Mouse (Mus musculus) midbrain, embryonic 11.5 days (tissue): ENCODE measurements at regions not wholly inside any gene's neighbourhood (a gene's known extent, or its start where the extent isn't known, plus 50 kb on each side); places are given as distances from the start of the nearest gene placed in this dataset.

Experiments
- ATAC-seq: fragments of 200-750 bp; cut with Nextera tagmentation; 2 replicates; pipeline ENCODE4 v1.8.0; 2017; ENCODE audit warnings: moderate TSS enrichment, moderate library complexity; ENCODE audit not compliant: low FRiP score
- DNase-seq: peaks from one replicate; pipeline ENCODE4 v3.0.0; 2015; ENCODE audit warnings: low spot score; ENCODE audit errors: missing footprints
- H3K27ac ChIP-seq: fragments of 300-500 bp; sonication (generic); 2 replicates; pipeline ENCODE4 v1.5.1; 2014; ENCODE audit warnings: low read depth, low read length
- H3K27me3 ChIP-seq: fragments of 300-500 bp; sonication (generic); 2 replicates; pipeline ENCODE4 v1.6.1; 2014; ENCODE audit warnings: mild to moderate bottlenecking, low read length, moderate library complexity, mixed read lengths; ENCODE audit not compliant: control insufficient read depth, insufficient read depth
- H3K36me3 ChIP-seq: fragments of 300-500 bp; sonication (generic); 2 replicates; pipeline ENCODE4 v1.6.1; 2014; ENCODE audit warnings: mild to moderate bottlenecking, low read length, moderate library complexity, mixed read lengths; ENCODE audit not compliant: control insufficient read depth, insufficient read depth
- H3K4me1 ChIP-seq: fragments of 300-500 bp; sonication (generic); 2 replicates; pipeline ENCODE4 v1.6.1; 2014; ENCODE audit warnings: low read length; ENCODE audit not compliant: control insufficient read depth, insufficient read depth
- H3K4me2 ChIP-seq: fragments of 300-500 bp; sonication (generic); 2 replicates; pipeline ENCODE4 v1.6.1; 2014; ENCODE audit warnings: mild to moderate bottlenecking, moderate library complexity
- H3K4me3 ChIP-seq: fragments of 300-500 bp; sonication (generic); 2 replicates; pipeline ENCODE4 v1.5.1; 2014; ENCODE audit warnings: low read depth, low read length
- H3K9ac ChIP-seq: fragments of 300-500 bp; sonication (generic); 2 replicates; pipeline ENCODE4 v1.6.1; 2014; ENCODE audit warnings: low read length
- H3K9me3 ChIP-seq: fragments of 300-500 bp; sonication (generic); 2 replicates; pipeline ENCODE4 v1.6.1; 2016; ENCODE audit warnings: low read length; ENCODE audit not compliant: control insufficient read depth
- WGBS: fragments of 180-500 bp; shearing (Covaris S2); extraction: QIAGEN DNeasy Blood & Tissue Kit; methylation state at CpG from one replicate; pipeline ENCODE4 v1.1.7; 2014; 5-methylcytosine and 5-hydroxymethylcytosine counted together

DNA sequence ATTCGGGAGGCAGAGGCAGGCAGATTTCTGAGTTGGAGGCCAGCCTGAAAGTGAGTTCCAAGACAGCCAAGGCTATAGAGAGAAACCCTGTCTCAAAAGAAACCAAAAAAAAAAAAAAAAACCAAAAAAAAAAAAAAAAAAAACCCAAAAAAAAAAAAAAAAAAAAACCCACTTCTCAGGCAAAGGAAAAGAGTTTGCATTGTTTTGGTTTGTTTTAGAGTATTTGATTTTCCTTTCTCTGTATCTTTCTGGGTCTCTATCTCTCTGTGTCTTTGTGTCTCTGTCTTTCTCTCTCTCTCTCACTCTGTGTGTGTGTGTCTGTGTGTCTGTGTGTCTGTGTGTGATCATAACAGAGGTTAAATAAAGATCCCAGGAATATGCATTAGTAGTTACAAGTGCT is 95.7 kb upstream of the AI593442 start:
- H3K27me3 ChIP-seq: no peaks in the 10 kb centered on the region
- no peaks in the 10 kb centered on the region for H3K9me3 ChIP-seq
- no peak overlapping the region for H3K4me3 ChIP-seq
- DNase-seq: no peak
- H3K9ac ChIP-seq: no peak overlapping the region
- no peak overlapping the region for H3K4me2 ChIP-seq
- 93% methylated on average over 1 of the region's 1 CpGs for WGBS
- H3K36me3 ChIP-seq: no peaks in the 10 kb centered on the region
- no peaks in the 10 kb centered on the region for H3K4me1 ChIP-seq
- ATAC-seq: no peak
- H3K27ac ChIP-seq: no peak overlapping the region

DNA sequence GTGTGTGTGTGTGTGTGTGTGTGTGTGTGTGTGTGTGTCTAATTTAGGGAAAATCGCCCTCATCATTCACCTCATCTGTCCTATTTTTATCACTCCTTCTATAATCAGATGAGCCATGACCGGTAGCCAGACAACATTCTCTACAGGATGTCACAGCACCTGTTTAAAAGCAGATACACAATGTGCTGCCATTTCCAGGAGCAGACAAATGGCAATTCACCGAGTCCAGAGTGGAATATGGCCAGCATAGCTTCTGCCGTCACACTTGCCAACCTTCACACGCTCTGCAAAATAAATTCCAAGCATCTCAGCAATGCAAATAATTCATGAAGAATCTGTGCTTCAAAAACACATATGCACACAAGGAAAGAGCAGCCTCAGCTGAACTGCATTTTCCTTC is 88.5 kb upstream of the AI593442 start:
- Histone ChIP-seq H3K4me1 (no peaks in the 10 kb centered on the region), H3K9me3 (no peaks in the 10 kb centered on the region), H3K27ac (no peak overlapping the region), H3K27me3 (no peaks in the 10 kb centered on the region), H3K4me3 (no peak overlapping the region), H3K9ac (no peak overlapping the region), H3K4me2 (no peak overlapping the region), H3K36me3 (no peaks in the 10 kb centered on the region)
- DNase-seq (no peak), ATAC-seq (no peak)
- whole genome bisulfite sequencing: 85% methylated on average over 5 of the region's 5 CpGs

DNA sequence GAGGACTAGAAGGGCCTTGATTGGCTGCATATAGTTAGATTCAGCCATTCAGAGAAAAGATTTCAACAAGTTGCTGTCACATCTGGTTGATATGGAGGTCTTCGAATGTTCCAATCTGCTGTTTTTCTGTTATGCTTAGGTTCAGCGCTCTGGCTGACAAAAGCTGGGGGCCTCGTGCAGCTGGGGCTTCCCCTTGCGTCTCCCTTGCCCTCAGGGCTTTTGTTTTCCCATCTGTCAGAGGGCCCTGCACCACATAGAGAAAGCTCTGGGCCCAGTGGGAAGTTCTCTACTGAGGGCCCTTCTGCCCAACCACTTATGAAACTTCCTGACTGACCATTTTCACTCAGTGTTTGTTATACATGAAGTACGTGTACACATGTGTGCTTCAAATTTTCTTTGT is 86.2 kb upstream of the AI593442 start:
- DNase-seq: no peak
- Histone ChIP-seq H3K4me1 (no peaks in the 10 kb centered on the region), H3K27me3 (no peaks in the 10 kb centered on the region), H3K4me3 (no peak overlapping the region), H3K36me3 (no peaks in the 10 kb centered on the region), H3K4me2 (no peak overlapping the region), H3K9ac (no peak overlapping the region), H3K27ac (no peak overlapping the region), H3K9me3 (no peaks in the 10 kb centered on the region)
- ATAC-seq: no peak
- 61% methylated on average over 5 of the region's 5 CpGs for WGBS

DNA sequence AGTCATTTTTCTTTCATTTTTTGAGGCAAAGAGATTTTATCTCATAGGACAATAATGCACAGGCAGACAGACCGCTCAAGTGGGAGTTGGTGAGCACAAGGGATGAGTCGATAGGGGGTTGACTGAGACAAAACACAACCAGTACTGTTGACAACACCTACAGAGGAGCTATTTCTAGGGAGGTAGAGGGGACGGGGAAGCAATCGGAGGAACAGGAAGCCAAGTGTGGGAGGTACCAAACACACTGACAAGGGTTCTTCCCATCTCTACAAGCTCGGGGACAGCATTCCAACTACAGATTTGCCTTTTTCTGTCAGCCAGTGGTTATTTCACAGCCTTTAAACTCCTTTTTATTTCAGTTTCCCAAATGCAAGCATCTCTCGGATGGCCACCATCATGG is 83.3 kb upstream of the AI593442 start:
- H3K4me3 ChIP-seq: no peak overlapping the region
- H3K4me2 ChIP-seq: no peak overlapping the region
- H3K36me3 ChIP-seq: no peaks in the 10 kb centered on the region
- ATAC-seq: no peak
- no peaks in the 10 kb centered on the region for H3K27me3 ChIP-seq
- H3K9me3 ChIP-seq: no peaks in the 10 kb centered on the region
- DNase-seq: no peak
- no peaks in the 10 kb centered on the region for H3K4me1 ChIP-seq
- 91% methylated on average over 6 of the region's 6 CpGs for whole genome bisulfite sequencing
- H3K9ac ChIP-seq: no peak overlapping the region
- H3K27ac ChIP-seq: no peak overlapping the region

DNA sequence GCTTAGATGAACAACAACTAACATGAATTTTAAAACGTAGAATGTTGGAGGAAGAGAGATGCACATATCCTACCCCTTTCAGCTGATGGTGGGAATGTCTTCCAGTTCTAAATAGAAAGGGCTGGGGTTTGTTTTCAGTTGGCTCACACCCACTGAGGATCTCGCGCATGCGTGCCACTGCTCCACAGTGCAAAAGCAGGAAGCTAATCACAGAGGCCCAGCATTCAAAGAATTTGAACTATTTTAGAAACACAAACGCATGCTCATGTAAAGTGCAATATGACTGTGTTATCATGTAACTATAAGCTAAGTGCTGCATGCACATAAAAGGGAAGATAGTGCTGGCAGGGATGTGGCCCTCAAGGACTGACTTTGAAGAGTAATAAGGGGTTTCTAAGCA is 81.7 kb upstream of the AI593442 start:
- 84% methylated on average over 5 of the region's 5 CpGs for WGBS

DNA sequence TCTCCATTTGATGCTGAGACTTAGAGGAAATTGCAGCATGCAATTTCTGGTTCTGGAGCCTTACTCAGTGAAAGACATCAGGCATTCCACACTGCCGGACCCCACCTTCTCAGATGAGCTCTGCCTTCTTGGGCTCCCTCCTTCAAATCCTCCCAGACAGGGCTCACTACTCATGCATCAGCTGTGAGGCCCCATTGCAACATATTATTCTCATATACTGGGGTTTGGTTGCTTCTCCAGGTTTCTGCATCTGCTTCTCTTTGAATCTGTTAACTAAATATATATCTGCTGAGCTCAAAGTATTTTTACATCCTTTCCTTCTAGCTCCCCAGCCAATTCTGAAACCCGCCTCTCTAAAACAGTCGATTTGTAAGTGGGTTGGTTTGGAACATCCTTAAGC is 68.8 kb upstream of the AI593442 start:
- H3K27ac ChIP-seq: no peak overlapping the region
- no peak overlapping the region for H3K4me3 ChIP-seq
- H3K9me3 ChIP-seq: no peaks in the 10 kb centered on the region
- WGBS: 96% methylated on average over 3 of the region's 3 CpGs
- DNase-seq (no peak), ATAC-seq (no peak)
- H3K27me3 ChIP-seq: no peaks in the 10 kb centered on the region
- no peak overlapping the region for H3K4me2 ChIP-seq
- no peak overlapping the region for H3K9ac ChIP-seq
- H3K4me1 ChIP-seq: no peaks in the 10 kb centered on the region
- H3K36me3 ChIP-seq: no peaks in the 10 kb centered on the region

More for the DNA sequence above, 81.7 kb upstream of the AI593442 start:
- ATAC-seq: no peak
- Histone ChIP-seq H3K27me3 (no peaks in the 10 kb centered on the region), H3K9ac (no peak overlapping the region), H3K4me2 (no peak overlapping the region), H3K4me3 (no peak overlapping the region), H3K27ac (no peak overlapping the region), H3K9me3 (no peaks in the 10 kb centered on the region), H3K4me1 (no peaks in the 10 kb centered on the region), H3K36me3 (no peaks in the 10 kb centered on the region)
- no peak for DNase-seq

DNA sequence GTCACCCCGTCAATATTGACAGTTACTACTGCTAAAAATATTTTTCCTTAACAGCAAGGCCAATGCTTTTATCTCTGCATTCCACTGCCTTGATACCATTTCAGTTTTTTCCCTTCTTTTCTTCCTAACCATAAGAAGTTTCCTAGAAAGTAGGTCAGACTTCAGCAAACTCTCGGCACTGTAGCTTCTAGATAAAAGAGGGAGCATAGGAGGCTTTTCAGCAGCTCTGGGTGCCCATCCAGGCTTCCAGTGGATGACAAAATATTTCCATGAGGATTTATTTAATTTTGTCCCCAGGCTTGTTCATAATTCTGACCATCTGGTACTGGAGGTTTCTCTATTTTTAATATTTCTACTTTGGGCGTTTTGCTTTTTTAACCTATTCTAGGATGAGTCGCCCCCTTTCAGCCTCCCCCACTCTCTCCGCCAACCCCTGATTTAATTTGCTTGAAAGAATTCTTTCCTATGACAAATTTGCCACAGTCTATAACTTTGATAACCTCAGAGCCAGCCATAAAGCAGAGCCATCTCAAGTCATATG is 59.0 kb upstream of the AI593442 start:
- Histone ChIP-seq H3K4me3 (no peak overlapping the region), H3K27ac (no peak overlapping the region), H3K36me3 (no peaks in the 10 kb centered on the region), H3K9me3 (no peaks in the 10 kb centered on the region), H3K4me1 (no peaks in the 10 kb centered on the region), H3K4me2 (no peak overlapping the region), H3K27me3 (no peaks in the 10 kb centered on the region), H3K9ac (no peak overlapping the region)
- ATAC-seq (no peak), DNase-seq (no peak)
- WGBS: 86% methylated on average over 5 of the region's 5 CpGs
